Mouse (Mus musculus) cerebellum, adult 2 months (tissue): ENCODE measurements at regions not wholly inside any gene's neighbourhood (a gene's known extent, or its start where the extent isn't known, plus 50 kb on each side); places are given as distances from the start of the nearest gene placed in this dataset.

Experiments used
- CTCF ChIP-seq: fragments of 200-500 bp; IDR thresholded peaks from 2 replicates; pipeline ENCODE4 v1.5.1; 2011; ENCODE audit warnings: low read depth, mild to moderate bottlenecking, control low read depth, low read length, moderate library complexity, borderline replicate concordance; ENCODE audit not compliant: insufficient read depth
- POLR2A ChIP-seq: fragments of 200-500 bp; IDR thresholded peaks from 2 replicates; pipeline ENCODE4 v1.6.1; 2011; ENCODE audit warnings: low read length, control low read depth, borderline replicate concordance; ENCODE audit not compliant: insufficient read depth

DNA sequence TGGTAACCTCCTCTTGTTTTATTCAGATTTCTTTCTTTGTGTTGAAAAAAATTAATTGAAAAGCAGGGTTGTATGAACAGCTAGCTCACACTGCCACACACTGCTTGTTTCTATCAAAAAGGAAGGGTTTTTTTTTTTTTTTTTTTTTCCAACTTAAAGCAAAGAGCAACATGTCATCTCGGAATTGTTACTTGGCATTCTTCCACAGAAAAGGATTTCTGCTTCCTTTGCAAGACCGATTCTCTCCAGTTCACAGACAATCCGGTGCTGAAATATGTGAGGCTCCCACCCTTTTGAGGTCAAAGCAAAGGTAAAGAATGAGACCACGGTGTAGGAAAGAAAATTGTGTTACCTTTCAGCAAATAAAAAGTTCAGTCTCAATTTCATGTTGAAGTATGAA is 401.3 kb upstream of the Nova1 start:
- TF ChIP-seq POLR2A (no peak), CTCF (no peak)
